Mouse (Mus musculus): Measurements from ENCODE around the gene Gcnt3. TPM values are rescaled to one million over a fixed set of nuclear protein-coding genes. Genes with fewer than 3 reads are reported as not detected.

Gcnt3 gene
- polyA plus RNA-seq, 1 experiment from 2014 or later, result 0.67 TPM

GRCm38 (mm10) chr9:70018879-70019278, 19.0 kb downstream of the Gcnt3 start:
- Histone ChIP-seq H3K36me3 (peaks cover 14% of the 10 kb centered on the region), H3K9ac (no peak overlapping the region), H3K4me3 (no peak overlapping the region), H3K4me1 (peaks cover under 1% of the 10 kb centered on the region; the same call in 1 of the 2 replicates), H3K27me3 (no peaks in the 10 kb centered on the region), H3K9me3 (no peaks in the 10 kb centered on the region), H3K4me2 (no peak overlapping the region), H3K27ac (no peak overlapping the region)
- ATAC-seq (ENCODE audit: insufficient number of reproducible peaks, low FRiP score, low TSS enrichment, low read depth), result no peak

- Histone ChIP-seq H3K36me3 (peaks cover 12% of the 10 kb centered on the region), H3K9ac (no peak overlapping the region), H3K27me3 (no peaks in the 10 kb centered on the region), H3K4me1 (peaks cover 10% of the 10 kb centered on the region), H3K27ac (no peak overlapping the region), H3K9me3 (no peaks in the 10 kb centered on the region), H3K4me2 (no peak overlapping the region), H3K4me3 (no peak overlapping the region)
- no peak for ATAC-seq (ENCODE audit: insufficient number of reproducible peaks, low FRiP score, low TSS enrichment, low read depth)
- 91% methylated on average over 2 of the region's 2 CpGs for WGBS
These were observed 22.3 kb downstream of the Gcnt3 start for GRCm38 (mm10) chr9:70015632-70016031.

- ATAC-seq (ENCODE audit: insufficient number of reproducible peaks, low FRiP score, low TSS enrichment, low read depth), result peak; percentile 94
- no peaks in the 10 kb centered on the region for H3K9me3 ChIP-seq
- H3K4me1 ChIP-seq, result peaks cover 10% of the 10 kb centered on the region
- no peaks in the 10 kb centered on the region for H3K27me3 ChIP-seq
- H3K27ac ChIP-seq, result peak within 1 kb of the TSS; percentile 95
- under 1% methylated on average over 37 of the region's 57 CpGs for WGBS
- peaks cover 28% of the 10 kb centered on the region for H3K36me3 ChIP-seq
- peak within 1 kb of the TSS; percentile 89 for H3K9ac ChIP-seq
- peak within 1 kb of the TSS; percentile 92 for H3K4me3 ChIP-seq
- H3K4me2 ChIP-seq, result peak within 1 kb of the TSS; percentile 59
These were observed 25.4 kb downstream of the Gcnt3 start, which contains the start of gene Gtf2a2 for GRCm38 (mm10) chr9:70012408-70012901. Gene Gtf2a2, plus strand, starts transcription at chr9:70012550.

GRCm38 (mm10) chr9:70011537-70012407, 26.1 kb downstream of the Gcnt3 start:
- peak overlapping the region; percentile 92 for H3K4me3 ChIP-seq
- no peaks in the 10 kb centered on the region for H3K9me3 ChIP-seq
- no peaks in the 10 kb centered on the region for H3K27me3 ChIP-seq
- peak overlapping the region; percentile 54 for H3K27ac ChIP-seq
- peak overlapping the region; percentile 59 for H3K4me2 ChIP-seq
- WGBS, result 57% methylated on average over 14 of the region's 14 CpGs
- H3K9ac ChIP-seq, result no peak overlapping the region
- H3K36me3 ChIP-seq, result peaks cover 29% of the 10 kb centered on the region
- no peak for ATAC-seq (ENCODE audit: insufficient number of reproducible peaks, low FRiP score, low TSS enrichment, low read depth)
- peaks cover 10% of the 10 kb centered on the region for H3K4me1 ChIP-seq

GRCm38 (mm10) chr9:70010781-70011473, 27.0 kb downstream of the Gcnt3 start:
- 95% methylated on average over 5 of the region's 5 CpGs for WGBS
- H3K4me3 ChIP-seq, result no peak overlapping the region
- no peak overlapping the region for H3K4me2 ChIP-seq
- H3K4me1 ChIP-seq, result peaks cover 10% of the 10 kb centered on the region
- no peak overlapping the region for H3K9ac ChIP-seq
- H3K9me3 ChIP-seq, result no peaks in the 10 kb centered on the region
- peak overlapping the region; percentile 22; the same call in 1 of the 2 replicates for H3K27ac ChIP-seq
- ATAC-seq (ENCODE audit: insufficient number of reproducible peaks, low FRiP score, low TSS enrichment, low read depth), result no peak
- no peaks in the 10 kb centered on the region for H3K27me3 ChIP-seq
- peaks cover 29% of the 10 kb centered on the region for H3K36me3 ChIP-seq

- no peak for ATAC-seq (ENCODE audit: insufficient number of reproducible peaks, low FRiP score, low TSS enrichment, low read depth)
- H3K4me1 ChIP-seq, result peaks cover 10% of the 10 kb centered on the region
- H3K9ac ChIP-seq, result no peak overlapping the region
- WGBS, result 89% methylated on average over 8 of the region's 8 CpGs
- no peaks in the 10 kb centered on the region for H3K27me3 ChIP-seq
- peaks cover 35% of the 10 kb centered on the region for H3K36me3 ChIP-seq
- no peak overlapping the region for H3K4me3 ChIP-seq
- H3K27ac ChIP-seq, result no peak overlapping the region
- no peaks in the 10 kb centered on the region for H3K9me3 ChIP-seq
- H3K4me2 ChIP-seq, result no peak overlapping the region
These were observed 28.1 kb downstream of the Gcnt3 start for GRCm38 (mm10) chr9:70009754-70010304.

- Histone ChIP-seq H3K27ac (no peak overlapping the region), H3K4me3 (no peak overlapping the region), H3K4me2 (no peak overlapping the region), H3K4me1 (no peaks in the 10 kb centered on the region), H3K9ac (no peak overlapping the region), H3K9me3 (no peaks in the 10 kb centered on the region), H3K27me3 (no peaks in the 10 kb centered on the region), H3K36me3 (peaks cover 52% of the 10 kb centered on the region)
- WGBS, result 81% methylated on average over 14 of the region's 14 CpGs
- no peak for ATAC-seq (ENCODE audit: insufficient number of reproducible peaks, low FRiP score, low TSS enrichment, low read depth)
These were observed 30.2 kb downstream of the Gcnt3 start for GRCm38 (mm10) chr9:70007506-70008248.

- Histone ChIP-seq H3K4me2 (no peak overlapping the region), H3K9ac (no peak overlapping the region), H3K27me3 (no peaks in the 10 kb centered on the region), H3K4me1 (no peaks in the 10 kb centered on the region), H3K9me3 (no peaks in the 10 kb centered on the region), H3K27ac (no peak overlapping the region), H3K36me3 (peaks cover 58% of the 10 kb centered on the region), H3K4me3 (no peak overlapping the region)
- ATAC-seq (ENCODE audit: insufficient number of reproducible peaks, low FRiP score, low TSS enrichment, low read depth), result no peak
- 90% methylated on average over 5 of the region's 5 CpGs for WGBS
These were observed 30.9 kb downstream of the Gcnt3 start for GRCm38 (mm10) chr9:70006984-70007383.

GRCm38 (mm10) chr9:70003516-70003915, 34.4 kb downstream of the Gcnt3 start:
- H3K27me3 ChIP-seq, result no peaks in the 10 kb centered on the region
- no peak overlapping the region for H3K27ac ChIP-seq
- no peak for ATAC-seq (ENCODE audit: insufficient number of reproducible peaks, low FRiP score, low TSS enrichment, low read depth)
- peaks cover 71% of the 10 kb centered on the region for H3K36me3 ChIP-seq
- no peak overlapping the region for H3K4me2 ChIP-seq
- H3K4me1 ChIP-seq, result no peaks in the 10 kb centered on the region
- 87% methylated on average over 10 of the region's 10 CpGs for WGBS
- H3K9me3 ChIP-seq, result no peaks in the 10 kb centered on the region
- H3K4me3 ChIP-seq, result no peak overlapping the region
- no peak overlapping the region for H3K9ac ChIP-seq

- Histone ChIP-seq H3K4me2 (no peak overlapping the region), H3K36me3 (peaks cover 73% of the 10 kb centered on the region), H3K27ac (no peak overlapping the region), H3K4me3 (no peak overlapping the region), H3K9ac (no peak overlapping the region), H3K9me3 (no peaks in the 10 kb centered on the region), H3K27me3 (no peaks in the 10 kb centered on the region), H3K4me1 (no peaks in the 10 kb centered on the region)
- no peak for ATAC-seq (ENCODE audit: insufficient number of reproducible peaks, low FRiP score, low TSS enrichment, low read depth)
- 81% methylated on average over 1 of the region's 1 CpGs for WGBS
These were observed 38.6 kb downstream of the Gcnt3 start for GRCm38 (mm10) chr9:69999318-69999717.

- Histone ChIP-seq H3K27me3 (no peaks in the 10 kb centered on the region), H3K36me3 (peaks cover 39% of the 10 kb centered on the region), H3K9ac (no peak overlapping the region), H3K4me3 (no peak overlapping the region), H3K4me1 (peaks cover 32% of the 10 kb centered on the region), H3K4me2 (no peak overlapping the region), H3K27ac (no peak overlapping the region), H3K9me3 (no peaks in the 10 kb centered on the region)
- no peak for ATAC-seq (ENCODE audit: insufficient number of reproducible peaks, low FRiP score, low TSS enrichment, low read depth)
- 92% methylated on average over 5 of the region's 5 CpGs for WGBS
These were observed 43.3 kb downstream of the Gcnt3 start for GRCm38 (mm10) chr9:69994547-69994946.

Data from limb, embryonic 15.5 days (tissue).